Mouse (Mus musculus): ENCODE results near the gene Bahcc1.

GRCm38 (mm10) chr11:120267676-120268075 is 34.9 kb downstream of the Bahcc1 start:
- no peak for TF ChIP-seq CTCF (conservative IDR thresholded peaks at IDR 0.05; ENCODE audit: insufficient read depth, insufficient read length, low read depth, low read length)
- TF ChIP-seq POLR2A (IDR thresholded peaks at IDR 0.05; ENCODE audit: low read depth, low read length): no peak

Measured in kidney, adult 2 months (tissue).